ENCODE assay signal across 8 mouse cellular contexts in the genomic region with DNA sequence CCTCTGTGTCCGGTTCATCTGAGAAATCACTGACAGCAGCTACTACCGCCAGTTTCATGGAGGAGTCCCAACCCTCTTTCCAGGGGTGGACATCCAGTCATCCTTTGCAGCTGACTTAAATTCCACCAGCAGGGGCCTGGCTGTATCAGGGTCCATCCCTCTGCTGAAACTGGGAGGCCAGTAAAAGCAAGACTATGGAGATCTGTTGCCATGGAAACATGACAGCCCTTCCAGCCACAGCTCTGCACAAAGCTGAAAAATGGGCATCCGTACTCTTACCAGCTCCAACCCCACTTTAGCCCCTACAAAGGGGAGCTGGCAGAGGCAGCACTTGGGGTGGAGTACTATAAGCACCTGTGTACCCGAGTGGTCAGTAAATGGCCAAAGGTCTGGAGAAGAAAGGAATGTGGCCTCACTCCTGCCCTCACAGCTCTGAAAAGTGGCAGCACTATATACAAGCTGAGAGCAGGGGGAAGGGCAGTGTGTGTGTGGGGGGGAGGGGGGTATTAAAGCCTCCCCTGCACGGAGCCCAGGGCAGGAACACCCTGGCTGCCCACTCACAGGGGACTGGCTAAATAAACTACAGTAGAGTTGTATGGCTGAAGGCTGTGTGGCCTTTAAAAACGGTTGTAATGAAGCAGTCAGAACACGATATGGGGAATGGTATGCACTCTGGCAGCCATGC. TPM values are rescaled to one million over a fixed set of nuclear protein-coding genes. Genes with fewer than 3 reads are reported as not detected.
DNase-seq lines count a peak whose midpoint lies in the region; ATAC-seq lines count a peak whose summit lies in the region.

No protein-coding gene starts in this region.

- peaks cover 70% of the 10 kb centered on the region for H3K4me1 ChIP-seq in heart, embryonic 15.5 days (replicated peaks)
- H3K4me1 ChIP-seq in brown adipose tissue, adult 24 weeks (ENCODE audit: control insufficient read depth, insufficient read depth, insufficient read length, low read length) = peaks cover 69% of the 10 kb centered on the region
- peaks cover 39% of the 10 kb centered on the region for H3K4me1 ChIP-seq in hindbrain, embryonic 12.5 days
- peaks cover 28% of the 10 kb centered on the region for H3K4me1 ChIP-seq in midbrain, embryonic 16.5 days (ENCODE audit: control insufficient read depth, insufficient read depth, low read length)

- H3K9me3 ChIP-seq in heart, embryonic 15.5 days (replicated peaks) = no peaks in the 10 kb centered on the region
- H3K9me3 ChIP-seq in hindbrain, embryonic 12.5 days (replicated peaks) = no peaks in the 10 kb centered on the region
- no peaks in the 10 kb centered on the region for H3K9me3 ChIP-seq in midbrain, embryonic 16.5 days (replicated peaks; ENCODE audit: control insufficient read depth, low read length, poor library complexity, severe bottlenecking)

- no peaks in the 10 kb centered on the region for H3K27me3 ChIP-seq in heart, embryonic 15.5 days
- H3K27me3 ChIP-seq in hindbrain, embryonic 12.5 days = no peaks in the 10 kb centered on the region
- no peaks in the 10 kb centered on the region for H3K27me3 ChIP-seq in midbrain, embryonic 16.5 days (ENCODE audit: control insufficient read depth, insufficient read depth, low read depth, low read length)

- no peak overlapping the region for H3K4me3 ChIP-seq in heart, embryonic 15.5 days
- no peak overlapping the region for H3K4me3 ChIP-seq in brown adipose tissue, adult 24 weeks (ENCODE audit: insufficient read depth, low read depth, low read length)
- no peak overlapping the region for H3K4me3 ChIP-seq in hindbrain, embryonic 12.5 days
- H3K4me3 ChIP-seq in midbrain, embryonic 16.5 days (ENCODE audit: low read depth, low read length) = no peak overlapping the region

- H3K4me2 ChIP-seq in heart, embryonic 15.5 days = peak overlapping the region; percentile 31
- 0 out of 2 replicates have a peak overlapping the region, but pooled peaks have one; percentile 17 for H3K4me2 ChIP-seq in hindbrain, embryonic 12.5 days (replicated peaks)
- peak overlapping the region; percentile 5; the same call in 1 of the 2 replicates for H3K4me2 ChIP-seq in midbrain, embryonic 16.5 days (ENCODE audit: low read length)

- peak overlapping the region; percentile 59 for H3K27ac ChIP-seq in heart, embryonic 15.5 days
- H3K27ac ChIP-seq in brown adipose tissue, adult 24 weeks (replicated peaks; ENCODE audit: low read depth, low read length) = peak overlapping the region; percentile 42
- peak overlapping the region; percentile 62 for H3K27ac ChIP-seq in hindbrain, embryonic 12.5 days
- H3K27ac ChIP-seq in midbrain, embryonic 16.5 days (ENCODE audit: low read length) = peak overlapping the region; percentile 58

- no peak for DNase-seq in heart, adult 18-20 months
- no peak for DNase-seq in cerebellum, adult 18-20 months
- DNase-seq in spleen, postnatal 4 days (ENCODE audit: low spot score in 2 of 2) = no peak
- DNase-seq in testis, postnatal 10 days (ENCODE audit: low spot score) = no peak

- no peak; the same call in 1 of the 2 replicates for ATAC-seq in heart, embryonic 15.5 days (replicated peaks; ENCODE audit: insufficient number of reproducible peaks, insufficient read depth, low FRiP score, low read depth)
- ATAC-seq in hindbrain, embryonic 12.5 days (ENCODE audit: low FRiP score) = peak; percentile 75
- peak; percentile 82 for ATAC-seq in midbrain, embryonic 16.5 days

- WGBS in heart, embryonic 15.5 days = 39% methylated on average over 7 of the region's 7 CpGs
- 16% methylated on average over 7 of the region's 7 CpGs for WGBS in hindbrain, embryonic 12.5 days
- WGBS in midbrain, embryonic 16.5 days = 9% methylated on average over 7 of the region's 7 CpGs

- H3K9ac ChIP-seq in heart, embryonic 15.5 days = peak overlapping the region; percentile 8; the same call in 1 of the 2 replicates
- H3K9ac ChIP-seq in hindbrain, embryonic 12.5 days = no peak overlapping the region
- peak overlapping the region; percentile 33; the same call in 1 of the 2 replicates for H3K9ac ChIP-seq in midbrain, embryonic 16.5 days (ENCODE audit: low read depth, low read length)

- H3K36me3 ChIP-seq in heart, embryonic 15.5 days = 0 out of 2 replicates have a peak, but pooled peaks cover 5% of the 10 kb centered on the region
- peaks cover 28% of the 10 kb centered on the region for H3K36me3 ChIP-seq in hindbrain, embryonic 12.5 days
- H3K36me3 ChIP-seq in midbrain, embryonic 16.5 days (ENCODE audit: control insufficient read depth, insufficient read depth, low read length) = 0 out of 2 replicates have a peak, but pooled peaks cover under 1% of the 10 kb centered on the region

RNA-seq across cellular contexts. Expression of gene Fam53b, which starts 32.4 kb away (rescaled TPM):
- polyA plus RNA-seq in heart, embryonic 15.5 days (2015; fragmentation: Nextera tagmentation; extraction: Ambion mirVana) = 14.9 and 19.0 TPM in 2 replicates
- 10 to 100 TPM; 21.3 to 22.5 TPM for total RNA-seq in heart, adult 18-20 months (2021)
- 44.1 and 50.2 TPM in 2 replicates for polyA plus RNA-seq in brown adipose tissue, adult 24 weeks (2012; ENCODE audit: insufficient read depth, insufficient read length, missing spikeins)
- 22.7 and 25.3 TPM in 2 replicates for polyA plus RNA-seq in hindbrain, embryonic 12.5 days (2016; fragmentation: Nextera tagmentation; extraction: Ambion mirVana)
- polyA plus RNA-seq in midbrain, embryonic 16.5 days (2015; fragmentation: Nextera tagmentation; extraction: Ambion mirVana) = 13.2 and 13.6 TPM in 2 replicates
